Mouse (Mus musculus): ENCODE data around the gene Cdx2. TPM values are rescaled to one million over a fixed set of nuclear protein-coding genes. Genes with fewer than 3 reads are reported as not detected.

The Cdx2 gene
- polyA plus RNA-seq, 1 experiment from 2014 or later = 1.3 TPM

DNA sequence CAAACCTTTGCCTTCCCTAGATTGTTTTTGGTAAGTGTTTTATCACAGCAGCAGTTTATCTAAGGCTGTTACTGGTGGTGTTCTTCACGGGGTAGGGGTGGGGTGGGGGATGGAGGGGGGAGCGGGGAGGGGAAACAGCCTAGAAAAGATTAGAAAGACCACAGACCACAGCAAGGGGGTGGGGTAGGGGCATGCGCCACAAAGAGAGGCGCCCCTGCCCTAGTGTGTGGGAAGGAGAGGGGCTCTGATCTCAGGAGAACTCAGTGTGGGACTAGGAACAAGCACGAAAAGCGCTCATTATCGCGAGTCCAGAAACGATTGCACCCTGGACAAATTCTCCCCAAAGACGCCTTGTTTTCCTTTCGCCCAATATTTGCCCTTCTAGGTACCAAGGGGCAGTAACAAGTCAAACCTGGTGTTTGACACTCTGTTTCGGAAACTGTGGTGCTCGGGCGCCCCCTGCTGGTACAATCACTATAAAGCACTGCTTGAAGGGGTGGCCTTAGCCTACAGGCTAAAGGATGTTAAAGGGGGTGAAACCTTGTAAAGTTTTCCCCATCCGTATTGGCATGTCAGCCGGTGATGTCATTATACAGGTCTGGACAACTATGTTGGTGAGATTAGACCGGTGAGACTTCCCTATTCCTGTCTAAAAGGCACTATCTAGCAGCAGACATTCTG, 16.3 kb upstream of the Cdx2 start:
- WGBS = 15% methylated on average over 17 of the region's 17 CpGs
- 0 out of 2 replicates have a peak, but pooled peaks have one; percentile 4 for ATAC-seq (ENCODE audit: insufficient number of reproducible peaks, insufficient read depth, low FRiP score, low read depth)
- Histone ChIP-seq H3K4me3 (ENCODE audit: low read depth, low read length) (no peak overlapping the region), H3K4me2 (replicated peaks; ENCODE audit: low read depth, low read length) (no peak overlapping the region), H3K9ac (replicated peaks; ENCODE audit: low read depth, low read length) (no peak overlapping the region), H3K36me3 (ENCODE audit: control insufficient read depth, insufficient read depth, low read length) (no peaks in the 10 kb centered on the region), H3K9me3 (ENCODE audit: control insufficient read depth, low read depth, low read length) (no peaks in the 10 kb centered on the region), H3K4me1 (ENCODE audit: control insufficient read depth, insufficient read depth, low read length) (no peaks in the 10 kb centered on the region), H3K27ac (ENCODE audit: low read length) (no peak overlapping the region), H3K27me3 (ENCODE audit: control insufficient read depth, insufficient read depth, low read length) (peaks cover 13% of the 10 kb centered on the region; the same call in 1 of the 2 replicates)

DNA sequence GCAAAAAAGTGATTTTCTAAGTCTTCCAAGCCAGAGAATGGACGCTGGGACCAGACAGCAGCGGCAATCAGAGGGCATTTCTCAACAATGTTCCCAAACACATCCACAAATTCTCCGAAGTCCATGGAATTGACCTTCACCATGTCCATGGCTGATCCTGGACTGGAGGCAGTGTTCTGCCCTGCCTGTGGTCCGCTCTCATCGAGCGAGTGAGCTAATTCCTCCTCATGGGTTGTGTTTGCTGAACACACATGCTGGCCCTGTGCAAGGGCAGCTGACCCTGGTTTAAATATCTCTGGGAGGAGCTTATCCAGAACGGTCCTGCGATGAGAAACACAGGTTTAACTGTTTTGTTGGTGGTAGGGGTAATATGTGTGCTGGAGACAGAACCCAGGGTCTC, 15.1 kb upstream of the Cdx2 start, which contains the start of gene Urad:
Urad (minus strand) TSS at position 258 of the 400 bp plus-strand sequence.
- 68% methylated on average over 8 of the region's 8 CpGs for WGBS
- H3K36me3 ChIP-seq (ENCODE audit: control insufficient read depth, insufficient read depth, low read length) = no peaks in the 10 kb centered on the region
- ATAC-seq (ENCODE audit: insufficient number of reproducible peaks, insufficient read depth, low FRiP score, low read depth) = no peak
- H3K27me3 ChIP-seq (ENCODE audit: control insufficient read depth, insufficient read depth, low read length) = peaks cover 24% of the 10 kb centered on the region
- no peak within 1 kb of the TSS for H3K4me2 ChIP-seq (replicated peaks; ENCODE audit: low read depth, low read length)
- H3K9ac ChIP-seq (replicated peaks; ENCODE audit: low read depth, low read length) = no peak within 1 kb of the TSS
- H3K9me3 ChIP-seq (ENCODE audit: control insufficient read depth, low read depth, low read length) = no peaks in the 10 kb centered on the region
- H3K4me3 ChIP-seq (ENCODE audit: low read depth, low read length) = no peak within 1 kb of the TSS
- H3K27ac ChIP-seq (ENCODE audit: low read length) = no peak within 1 kb of the TSS
- no peaks in the 10 kb centered on the region for H3K4me1 ChIP-seq (ENCODE audit: control insufficient read depth, insufficient read depth, low read length)

DNA sequence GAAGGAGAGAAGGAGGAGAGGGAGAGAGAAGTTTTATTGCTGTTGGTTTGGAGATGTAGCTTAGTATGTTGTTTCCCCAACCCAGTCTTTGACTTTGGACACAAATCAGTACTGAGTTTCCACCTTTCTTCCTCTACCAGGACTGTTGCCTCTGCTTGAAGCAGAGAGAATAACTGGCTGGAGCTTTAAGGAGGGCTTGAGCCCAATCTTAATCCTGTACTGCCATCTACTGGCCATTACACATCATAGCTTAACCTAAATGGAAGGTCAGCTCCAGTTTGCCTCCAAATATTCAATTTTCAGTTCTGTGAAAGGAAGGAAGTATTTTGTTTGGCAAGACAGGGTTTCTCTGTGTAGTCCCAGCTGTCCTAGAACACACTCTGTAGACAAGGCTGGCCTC, 12.6 kb upstream of the Cdx2 start:
- Histone ChIP-seq H3K36me3 (ENCODE audit: control insufficient read depth, insufficient read depth, low read length) (no peaks in the 10 kb centered on the region), H3K4me3 (ENCODE audit: low read depth, low read length) (no peak overlapping the region), H3K9me3 (ENCODE audit: control insufficient read depth, low read depth, low read length) (no peaks in the 10 kb centered on the region), H3K4me1 (ENCODE audit: control insufficient read depth, insufficient read depth, low read length) (no peaks in the 10 kb centered on the region), H3K4me2 (replicated peaks; ENCODE audit: low read depth, low read length) (no peak overlapping the region), H3K27me3 (ENCODE audit: control insufficient read depth, insufficient read depth, low read length) (peaks cover 47% of the 10 kb centered on the region), H3K27ac (ENCODE audit: low read length) (no peak overlapping the region), H3K9ac (replicated peaks; ENCODE audit: low read depth, low read length) (no peak overlapping the region)
- ATAC-seq (ENCODE audit: insufficient number of reproducible peaks, insufficient read depth, low FRiP score, low read depth) = peak; percentile 54; the same call in 1 of the 2 replicates

DNA sequence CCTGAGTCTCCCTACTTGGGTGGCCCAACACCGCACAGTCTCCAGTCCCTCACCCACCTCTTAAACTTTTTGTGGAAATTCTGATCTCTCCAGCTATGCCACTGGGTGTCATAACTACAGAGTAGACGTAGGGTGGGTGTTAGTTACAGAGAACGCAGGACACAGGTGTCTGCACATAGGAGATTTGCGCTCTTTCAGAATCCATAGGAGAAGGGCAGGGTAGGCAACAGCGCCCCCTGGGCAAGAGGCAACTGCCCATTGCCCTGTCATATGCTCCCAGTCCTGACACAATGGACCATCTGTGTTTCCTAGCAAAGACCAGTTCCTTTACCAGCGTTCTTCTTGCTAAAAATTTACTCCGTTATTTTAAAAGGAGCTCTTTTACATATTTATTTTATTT, 10.9 kb upstream of the Cdx2 start:
- 24% methylated on average over 7 of the region's 7 CpGs for WGBS
- H3K27me3 ChIP-seq (ENCODE audit: control insufficient read depth, insufficient read depth, low read length) = peaks cover 62% of the 10 kb centered on the region
- H3K4me1 ChIP-seq (ENCODE audit: control insufficient read depth, insufficient read depth, low read length) = no peaks in the 10 kb centered on the region
- H3K36me3 ChIP-seq (ENCODE audit: control insufficient read depth, insufficient read depth, low read length) = no peaks in the 10 kb centered on the region
- no peak overlapping the region for H3K9ac ChIP-seq (replicated peaks; ENCODE audit: low read depth, low read length)
- no peak overlapping the region for H3K4me2 ChIP-seq (replicated peaks; ENCODE audit: low read depth, low read length)
- H3K4me3 ChIP-seq (ENCODE audit: low read depth, low read length) = no peak overlapping the region
- no peak overlapping the region for H3K27ac ChIP-seq (ENCODE audit: low read length)
- no peak for ATAC-seq (ENCODE audit: insufficient number of reproducible peaks, insufficient read depth, low FRiP score, low read depth)
- no peaks in the 10 kb centered on the region for H3K9me3 ChIP-seq (ENCODE audit: control insufficient read depth, low read depth, low read length)

DNA sequence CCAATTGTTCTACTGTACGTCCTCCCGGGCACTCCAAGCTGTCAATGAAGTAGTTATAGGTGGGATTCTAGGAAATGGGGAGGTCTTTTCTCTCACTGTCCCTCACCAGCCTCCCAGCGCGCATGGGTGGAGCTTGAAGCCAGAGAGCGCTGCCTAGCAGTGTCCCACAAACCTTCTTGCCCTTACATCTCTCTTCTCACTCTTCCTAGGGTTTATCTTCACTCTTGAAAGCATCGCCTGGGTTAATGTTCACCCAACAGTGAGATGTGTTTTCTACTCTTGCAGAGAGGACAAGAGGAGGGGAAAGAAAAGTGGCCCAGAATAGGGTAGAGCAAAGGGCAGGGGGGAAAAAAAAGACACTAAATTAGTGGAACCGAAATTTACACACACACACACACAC, 10.3 kb upstream of the Cdx2 start:
- no peak for ATAC-seq (ENCODE audit: insufficient number of reproducible peaks, insufficient read depth, low FRiP score, low read depth)
- Histone ChIP-seq H3K27ac (ENCODE audit: low read length) (no peak overlapping the region), H3K4me2 (replicated peaks; ENCODE audit: low read depth, low read length) (no peak overlapping the region), H3K4me3 (ENCODE audit: low read depth, low read length) (no peak overlapping the region), H3K27me3 (ENCODE audit: control insufficient read depth, insufficient read depth, low read length) (peaks cover 63% of the 10 kb centered on the region), H3K36me3 (ENCODE audit: control insufficient read depth, insufficient read depth, low read length) (no peaks in the 10 kb centered on the region), H3K4me1 (ENCODE audit: control insufficient read depth, insufficient read depth, low read length) (no peaks in the 10 kb centered on the region), H3K9ac (replicated peaks; ENCODE audit: low read depth, low read length) (no peak overlapping the region), H3K9me3 (ENCODE audit: control insufficient read depth, low read depth, low read length) (no peaks in the 10 kb centered on the region)
- 10% methylated on average over 7 of the region's 7 CpGs for WGBS

DNA sequence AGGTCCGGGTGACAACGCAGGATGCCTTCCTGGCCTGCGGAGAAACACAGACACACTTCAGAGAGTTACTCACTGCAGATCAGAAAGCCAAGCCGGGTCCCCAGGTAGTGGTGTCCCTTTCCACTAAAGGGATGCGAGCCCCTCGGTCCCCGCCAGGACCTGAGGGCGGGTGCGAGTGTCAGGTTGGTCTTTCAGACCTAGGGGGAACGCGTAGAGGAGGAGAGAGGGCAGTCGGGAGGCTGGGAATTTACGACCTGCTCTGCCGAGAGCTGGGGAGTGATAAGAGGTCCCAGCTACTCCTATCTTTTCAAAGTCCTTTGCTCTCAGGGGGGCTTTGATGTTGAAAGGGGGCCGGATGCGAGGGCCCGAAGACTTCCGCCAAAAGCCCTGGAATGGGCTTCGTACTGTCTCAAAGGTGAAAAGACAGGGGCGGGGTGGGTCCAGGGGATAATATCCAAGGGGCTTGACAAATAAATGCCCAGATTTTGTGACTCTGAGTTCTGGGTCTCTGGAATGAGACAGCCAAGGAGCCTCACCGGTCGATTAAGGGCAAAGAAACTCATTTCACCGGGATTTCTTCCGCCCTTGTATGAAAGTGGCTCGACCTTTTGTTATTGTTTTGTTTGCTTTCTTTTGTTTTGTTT, 8.5 kb upstream of the Cdx2 start:
- H3K4me2 ChIP-seq (replicated peaks; ENCODE audit: low read depth, low read length) = no peak overlapping the region
- WGBS = under 1% methylated on average over 25 of the region's 25 CpGs

GRCm38 (mm10) chr5:147314646-147315431, 7.8 kb upstream of the Cdx2 start:
- no peak overlapping the region for H3K4me2 ChIP-seq (replicated peaks; ENCODE audit: low read depth, low read length)
- H3K27me3 ChIP-seq (ENCODE audit: control insufficient read depth, insufficient read depth, low read length) = peaks cover 86% of the 10 kb centered on the region
- H3K4me1 ChIP-seq (ENCODE audit: control insufficient read depth, insufficient read depth, low read length) = no peaks in the 10 kb centered on the region
- H3K9ac ChIP-seq (replicated peaks; ENCODE audit: low read depth, low read length) = no peak overlapping the region
- H3K36me3 ChIP-seq (ENCODE audit: control insufficient read depth, insufficient read depth, low read length) = no peaks in the 10 kb centered on the region
- no peak for ATAC-seq (ENCODE audit: insufficient number of reproducible peaks, insufficient read depth, low FRiP score, low read depth)
- under 1% methylated on average over 39 of the region's 39 CpGs for WGBS
- H3K4me3 ChIP-seq (ENCODE audit: low read depth, low read length) = no peak overlapping the region
- no peaks in the 10 kb centered on the region for H3K9me3 ChIP-seq (ENCODE audit: control insufficient read depth, low read depth, low read length)
- H3K27ac ChIP-seq (ENCODE audit: low read length) = no peak overlapping the region

More for the DNA sequence above, 8.5 kb upstream of the Cdx2 start:
- no peaks in the 10 kb centered on the region for H3K9me3 ChIP-seq (ENCODE audit: control insufficient read depth, low read depth, low read length)
- no peak overlapping the region for H3K4me3 ChIP-seq (ENCODE audit: low read depth, low read length)
- no peak overlapping the region for H3K27ac ChIP-seq (ENCODE audit: low read length)
- H3K9ac ChIP-seq (replicated peaks; ENCODE audit: low read depth, low read length) = no peak overlapping the region
- no peaks in the 10 kb centered on the region for H3K4me1 ChIP-seq (ENCODE audit: control insufficient read depth, insufficient read depth, low read length)
- ATAC-seq (ENCODE audit: insufficient number of reproducible peaks, insufficient read depth, low FRiP score, low read depth) = no peak
- H3K36me3 ChIP-seq (ENCODE audit: control insufficient read depth, insufficient read depth, low read length) = no peaks in the 10 kb centered on the region
- H3K27me3 ChIP-seq (ENCODE audit: control insufficient read depth, insufficient read depth, low read length) = peaks cover 80% of the 10 kb centered on the region

DNA sequence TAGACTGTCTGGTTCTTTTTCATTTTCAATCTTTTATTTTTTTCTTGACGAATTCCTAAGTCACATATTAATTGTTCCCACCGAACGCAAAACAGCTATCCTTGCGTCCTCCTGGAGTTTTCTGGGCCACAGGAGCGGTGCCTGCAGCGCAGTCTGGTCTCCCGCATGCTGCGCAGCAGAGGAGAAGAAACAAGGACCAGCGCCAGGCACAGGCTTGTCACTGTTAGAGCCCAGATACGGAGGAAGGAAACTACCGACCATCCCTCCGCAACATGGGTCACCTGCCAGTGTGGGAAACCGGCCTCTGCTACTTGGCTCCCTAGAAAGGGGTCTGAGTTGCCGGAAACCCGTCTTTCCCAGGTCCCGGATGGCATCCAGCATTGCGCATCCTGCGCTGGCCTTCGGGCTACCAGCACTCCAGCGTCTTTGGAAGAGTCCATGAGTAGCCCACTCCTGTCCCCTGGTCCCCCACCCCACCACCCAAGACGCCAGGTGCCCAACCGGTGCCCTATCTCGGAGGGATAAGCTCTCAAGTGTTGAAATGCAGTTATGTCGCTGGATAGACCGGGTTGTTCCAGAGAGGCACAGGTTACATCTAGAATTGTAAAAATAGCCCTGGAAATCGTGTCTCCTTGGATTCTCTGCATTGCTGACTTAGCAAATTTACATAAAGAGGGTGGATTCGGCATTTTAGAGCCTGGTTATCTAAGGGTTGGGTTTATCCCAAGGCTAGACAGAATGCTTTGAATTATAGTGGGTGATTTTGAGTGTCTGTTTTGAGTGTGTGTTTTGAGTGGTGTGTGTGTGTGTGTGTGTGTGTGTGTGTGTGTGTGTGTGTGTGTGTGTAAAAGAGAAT, 6.0 kb upstream of the Cdx2 start:
- no peak overlapping the region for H3K27ac ChIP-seq (ENCODE audit: low read length)
- H3K36me3 ChIP-seq (ENCODE audit: control insufficient read depth, insufficient read depth, low read length) = no peaks in the 10 kb centered on the region
- no peaks in the 10 kb centered on the region for H3K9me3 ChIP-seq (ENCODE audit: control insufficient read depth, low read depth, low read length)
- 4% methylated on average over 27 of the region's 27 CpGs for WGBS
- no peak overlapping the region for H3K4me2 ChIP-seq (replicated peaks; ENCODE audit: low read depth, low read length)
- H3K9ac ChIP-seq (replicated peaks; ENCODE audit: low read depth, low read length) = no peak overlapping the region
- no peaks in the 10 kb centered on the region for H3K4me1 ChIP-seq (ENCODE audit: control insufficient read depth, insufficient read depth, low read length)
- H3K27me3 ChIP-seq (ENCODE audit: control insufficient read depth, insufficient read depth, low read length) = peaks cover 91% of the 10 kb centered on the region
- ATAC-seq (ENCODE audit: insufficient number of reproducible peaks, insufficient read depth, low FRiP score, low read depth) = no peak
- no peak overlapping the region for H3K4me3 ChIP-seq (ENCODE audit: low read depth, low read length)
